Mouse (Mus musculus) hindbrain, embryonic 16.5 days (tissue): Measurements from ENCODE around the gene Fkbp14. TPM values are rescaled to one million over a fixed set of nuclear protein-coding genes. Genes with fewer than 3 reads are reported as not detected.

Source experiments
- ATAC-seq: fragments of 200-750 bp; cut with Nextera tagmentation; 2 replicates; pipeline ENCODE4 v1.8.0; 2017; ENCODE audit warnings: moderate TSS enrichment, moderate library complexity
- H3K27ac ChIP-seq: fragments of 300-500 bp; sonication (generic); 2 replicates; pipeline ENCODE4 v1.5.1; 2014; ENCODE audit warnings: low read depth, mild to moderate bottlenecking, control low read depth, low read length, moderate library complexity
- H3K27me3 ChIP-seq: fragments of 300-500 bp; sonication (generic); replicated peaks from 2 replicates; pipeline ENCODE4 v1.6.1; 2014; ENCODE audit warnings: low read length; ENCODE audit not compliant: control insufficient read depth, insufficient read depth
- H3K36me3 ChIP-seq: fragments of 300-500 bp; sonication (generic); 2 replicates; pipeline ENCODE4 v1.6.1; 2014; ENCODE audit warnings: mild to moderate bottlenecking, low read length, moderate library complexity, mixed read lengths; ENCODE audit not compliant: control insufficient read depth, insufficient read depth
- H3K4me1 ChIP-seq: fragments of 300-500 bp; sonication (generic); 2 replicates; pipeline ENCODE4 v1.6.1; 2014; ENCODE audit warnings: low read depth, low read length; ENCODE audit not compliant: control insufficient read depth, insufficient read depth
- H3K4me2 ChIP-seq: fragments of 300-500 bp; sonication (generic); 2 replicates; pipeline ENCODE4 v1.6.1; 2014; ENCODE audit warnings: mild to moderate bottlenecking, low read length, control low read depth, moderate library complexity
- H3K4me3 ChIP-seq: fragments of 300-500 bp; sonication (generic); 2 replicates; pipeline ENCODE4 v1.5.1; 2014; ENCODE audit warnings: mild to moderate bottlenecking, low read length, control low read depth, moderate library complexity
- H3K9ac ChIP-seq: fragments of 300-500 bp; sonication (generic); 2 replicates; pipeline ENCODE4 v1.6.1; 2014; ENCODE audit warnings: low read depth, mild to moderate bottlenecking, control low read depth, low read length, moderate library complexity
- H3K9me3 ChIP-seq: fragments of 300-500 bp; sonication (generic); 2 replicates; pipeline ENCODE4 v1.6.1; 2014; ENCODE audit warnings: mild to moderate bottlenecking, low read length, moderate library complexity; ENCODE audit not compliant: control insufficient read depth
- WGBS: fragments of 180-500 bp; shearing (Covaris S2); extraction: QIAGEN DNeasy Blood & Tissue Kit; methylation state at CpG from one replicate; pipeline ENCODE4 v1.1.7; 2014; 5-methylcytosine and 5-hydroxymethylcytosine counted together
- polyA plus RNA-seq: library from polyadenylated mRNA; unstranded; fragments of >200 nt; fragmentation: Nextera tagmentation; extraction: Ambion mirVana; gene quantifications from 2 replicates; pipeline ENCODE4 v1.2.1, GENCODE M21; 2015

Gene Fkbp14
- polyA plus RNA-seq, 1 experiment from 2014 or later, result 8.0 TPM

DNA sequence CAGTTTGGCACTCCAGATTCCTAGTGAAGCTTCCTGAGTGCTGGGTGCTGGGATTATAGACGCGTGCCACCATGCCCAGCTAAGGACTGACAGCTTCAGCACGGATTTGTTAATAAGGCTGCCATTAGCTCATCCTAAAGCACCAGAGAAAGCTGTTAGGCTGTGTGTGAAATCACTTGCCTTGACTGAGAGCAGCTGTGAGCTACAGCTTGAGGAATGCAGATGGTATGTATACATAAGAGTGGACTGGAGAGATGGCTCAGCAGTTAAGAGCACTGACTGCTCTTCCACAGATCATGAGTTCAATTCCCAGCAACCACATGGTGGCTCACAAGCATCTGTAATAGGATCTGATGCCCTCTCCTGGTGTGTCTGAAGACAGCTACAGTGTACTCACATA, 20.3 kb upstream of the Fkbp14 start:
- no peak overlapping the region for H3K27ac ChIP-seq
- no peaks in the 10 kb centered on the region for H3K4me1 ChIP-seq
- WGBS, result 89% methylated on average over 3 of the region's 3 CpGs
- no peaks in the 10 kb centered on the region for H3K9me3 ChIP-seq
- no peak overlapping the region for H3K9ac ChIP-seq
- peaks cover 8% of the 10 kb centered on the region; the same call in 1 of the 2 replicates for H3K36me3 ChIP-seq
- H3K27me3 ChIP-seq, result no peaks in the 10 kb centered on the region
- H3K4me2 ChIP-seq, result no peak overlapping the region
- ATAC-seq, result no peak
- H3K4me3 ChIP-seq, result no peak overlapping the region

DNA sequence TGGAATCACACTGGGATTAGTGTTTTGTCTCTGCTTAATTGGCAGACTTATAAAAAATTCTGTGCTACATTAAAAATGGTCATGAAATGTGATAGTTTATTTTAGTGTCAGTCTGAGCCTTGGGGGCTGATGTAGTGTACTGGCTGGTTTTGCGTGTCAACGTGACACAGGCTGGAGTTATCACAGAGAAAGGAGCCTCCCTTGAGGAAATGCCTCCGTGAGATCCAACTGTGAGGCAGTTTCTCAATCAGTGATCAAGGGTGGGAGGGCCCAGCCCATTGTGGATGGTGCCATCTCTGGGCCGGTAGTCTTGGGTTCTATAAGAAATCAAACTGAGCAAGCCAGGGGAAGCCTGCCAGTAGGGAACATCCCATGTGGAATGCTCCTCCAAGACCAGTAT, 9.1 kb upstream of the Fkbp14 start:
- Histone ChIP-seq H3K4me3 (no peak overlapping the region), H3K27ac (no peak overlapping the region), H3K36me3 (no peaks in the 10 kb centered on the region), H3K4me2 (no peak overlapping the region), H3K9ac (no peak overlapping the region), H3K27me3 (no peaks in the 10 kb centered on the region), H3K4me1 (no peaks in the 10 kb centered on the region), H3K9me3 (no peaks in the 10 kb centered on the region)
- ATAC-seq, result no peak
- 50% methylated on average over 4 of the region's 4 CpGs for WGBS

DNA sequence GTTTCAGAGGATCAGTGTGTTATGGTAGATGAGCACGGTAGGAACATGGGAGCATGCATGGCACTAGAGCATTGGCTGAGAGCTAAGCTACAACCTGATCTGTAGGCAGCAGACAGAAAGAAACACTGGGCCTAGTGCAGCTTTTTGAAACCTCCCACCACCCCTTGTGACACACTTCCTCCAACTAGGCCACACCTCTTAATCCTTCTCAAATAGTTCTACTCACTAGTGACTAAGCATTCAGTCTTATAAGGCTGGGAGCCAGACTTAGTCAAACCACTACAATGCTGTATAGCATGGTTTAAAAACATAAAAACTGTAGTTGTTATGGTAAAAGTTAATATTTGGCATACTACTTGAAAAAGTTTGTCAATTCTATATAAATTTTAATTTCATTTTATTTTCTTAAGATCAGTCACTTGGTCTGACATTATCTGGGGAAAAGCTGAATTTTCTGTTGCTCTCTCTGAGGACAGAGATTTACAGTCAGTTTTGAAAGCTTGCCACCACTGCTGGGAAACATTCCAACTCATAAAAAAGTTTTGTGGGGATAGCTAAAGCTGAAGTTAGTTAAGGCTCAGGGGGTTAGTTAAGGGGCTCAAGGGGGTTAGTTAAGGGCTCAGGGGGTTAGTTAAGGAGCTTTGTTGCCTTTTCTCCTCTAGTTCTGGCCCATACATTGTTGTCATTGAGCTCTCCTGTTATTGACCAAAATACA, 7.0 kb upstream of the Fkbp14 start:
- Histone ChIP-seq H3K4me3 (no peak overlapping the region), H3K9me3 (no peaks in the 10 kb centered on the region), H3K4me1 (no peaks in the 10 kb centered on the region), H3K4me2 (no peak overlapping the region), H3K27ac (no peak overlapping the region), H3K9ac (no peak overlapping the region), H3K27me3 (no peaks in the 10 kb centered on the region), H3K36me3 (no peaks in the 10 kb centered on the region)
- 100% methylated on average over 1 of the region's 1 CpGs for WGBS
- ATAC-seq, result no peak

DNA sequence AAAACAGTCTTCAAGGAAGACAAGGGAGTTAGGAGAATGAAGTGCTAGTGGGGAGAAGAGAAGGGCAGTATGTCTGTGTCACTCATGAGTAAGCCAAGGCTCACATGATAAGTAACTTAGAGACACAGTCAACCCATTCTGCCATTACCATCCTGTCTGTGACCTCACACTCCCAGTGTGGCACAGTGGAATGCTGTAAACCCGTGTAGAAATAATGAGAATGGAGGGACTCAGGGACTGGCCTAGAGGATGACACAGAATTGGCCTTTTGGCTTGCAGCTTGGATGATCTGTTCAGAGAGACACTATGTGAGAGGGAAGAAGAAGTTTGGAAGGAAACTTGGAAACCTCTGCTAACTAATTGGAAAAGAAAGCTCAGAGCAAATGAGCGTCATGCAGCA, 5.8 kb upstream of the Fkbp14 start:
- no peak for ATAC-seq
- no peak overlapping the region for H3K9ac ChIP-seq
- WGBS, result 83% methylated on average over 2 of the region's 2 CpGs
- no peak overlapping the region for H3K27ac ChIP-seq
- no peak overlapping the region for H3K4me2 ChIP-seq
- H3K36me3 ChIP-seq, result no peaks in the 10 kb centered on the region
- H3K9me3 ChIP-seq, result no peaks in the 10 kb centered on the region
- H3K27me3 ChIP-seq, result no peaks in the 10 kb centered on the region
- no peak overlapping the region for H3K4me3 ChIP-seq
- no peaks in the 10 kb centered on the region for H3K4me1 ChIP-seq

DNA sequence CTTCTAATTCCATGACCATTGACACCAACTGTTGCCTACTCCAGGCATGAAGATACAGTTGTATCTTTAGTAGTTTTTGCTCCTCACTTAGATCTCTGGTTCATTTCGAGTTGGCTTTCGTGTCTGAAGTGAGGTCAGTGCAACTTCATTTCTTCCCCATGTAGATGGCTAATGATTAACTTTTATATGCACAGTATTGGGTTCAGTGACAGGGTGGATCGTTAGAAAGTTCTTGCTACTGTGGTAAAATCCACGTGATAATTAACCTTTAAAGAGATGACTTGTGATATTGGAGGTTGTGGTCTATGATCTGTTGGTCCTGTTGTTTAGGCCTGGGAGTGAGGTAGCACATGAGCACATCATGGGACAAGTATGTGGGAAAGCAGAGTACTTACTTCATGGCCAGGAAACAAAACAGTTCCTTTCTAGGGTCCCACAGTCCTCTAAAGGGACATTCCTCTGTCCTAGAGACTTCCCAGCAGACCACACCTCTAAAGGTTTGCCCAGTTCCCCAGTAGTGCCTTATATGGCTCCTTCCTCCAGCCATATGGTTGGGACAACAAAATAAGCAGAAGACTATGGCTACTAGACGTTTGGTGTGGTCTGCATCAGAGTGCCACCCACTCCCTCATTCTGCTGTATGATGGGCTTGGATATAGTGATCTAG, 3.7 kb upstream of the Fkbp14 start:
- WGBS, result 81% methylated on average over 5 of the region's 5 CpGs
- H3K4me3 ChIP-seq, result no peak overlapping the region
- no peak overlapping the region for H3K9ac ChIP-seq
- no peaks in the 10 kb centered on the region for H3K36me3 ChIP-seq
- no peaks in the 10 kb centered on the region for H3K27me3 ChIP-seq
- H3K9me3 ChIP-seq, result no peaks in the 10 kb centered on the region
- H3K4me1 ChIP-seq, result peaks cover 13% of the 10 kb centered on the region
- no peak overlapping the region for H3K27ac ChIP-seq
- no peak overlapping the region for H3K4me2 ChIP-seq
- ATAC-seq, result no peak

DNA sequence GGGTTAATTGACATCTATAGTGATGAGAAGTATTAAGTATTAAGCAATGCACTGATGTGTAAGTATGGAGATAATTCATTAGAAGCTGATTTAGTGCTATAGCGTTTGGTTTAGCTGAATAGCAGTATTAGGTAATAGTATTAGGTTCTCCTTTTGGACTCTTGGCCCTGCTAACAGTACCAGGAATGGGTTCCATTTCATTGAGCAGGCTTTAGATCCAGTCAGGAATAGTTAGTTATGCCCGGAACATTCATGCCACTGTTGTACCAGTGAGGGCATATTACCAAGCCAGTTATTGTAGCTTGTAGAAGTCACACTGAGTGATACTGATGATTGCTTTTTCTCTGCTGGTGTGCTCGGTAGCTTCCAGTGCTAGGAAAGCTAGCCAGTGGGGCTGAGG, 603 bp upstream of the Fkbp14 start:
- H3K36me3 ChIP-seq, result no peaks in the 10 kb centered on the region
- H3K9ac ChIP-seq, result no peak overlapping the region
- no peaks in the 10 kb centered on the region for H3K9me3 ChIP-seq
- no peak overlapping the region for H3K27ac ChIP-seq
- peaks cover 20% of the 10 kb centered on the region for H3K4me1 ChIP-seq
- ATAC-seq, result no peak
- no peak overlapping the region for H3K4me2 ChIP-seq
- 83% methylated on average over 3 of the region's 3 CpGs for WGBS
- H3K27me3 ChIP-seq, result no peaks in the 10 kb centered on the region
- no peak overlapping the region for H3K4me3 ChIP-seq

DNA sequence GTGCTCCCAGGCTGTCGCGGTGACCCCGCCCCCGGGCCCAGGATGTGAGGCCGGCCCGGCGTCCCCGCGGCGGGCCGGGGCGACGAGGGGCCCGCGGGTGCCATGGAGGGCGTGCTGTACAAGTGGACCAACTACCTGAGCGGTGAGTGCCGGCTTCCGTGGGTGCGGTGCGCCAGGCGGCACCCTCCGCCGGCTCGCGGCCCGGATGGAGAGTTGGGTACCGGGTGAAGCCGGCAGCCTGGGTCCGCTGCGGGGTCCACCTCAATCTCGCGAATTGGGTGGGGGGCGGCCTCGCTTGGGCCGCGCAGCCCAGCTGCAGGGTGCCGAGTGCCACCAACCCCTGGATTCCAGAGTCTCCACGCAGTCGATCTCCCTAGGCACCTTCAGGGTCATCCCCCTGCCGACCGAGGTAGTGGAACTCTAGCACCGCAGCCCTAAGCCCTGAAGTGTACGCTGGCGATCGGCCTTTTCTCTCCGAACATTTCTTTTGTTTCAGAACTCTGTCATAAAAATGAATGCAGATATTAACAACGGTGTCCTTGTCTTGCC, 1.7 kb downstream of the Fkbp14 start:
- H3K4me3 ChIP-seq, result peak overlapping the region; percentile 72
- no peak for ATAC-seq
- H3K27me3 ChIP-seq, result no peaks in the 10 kb centered on the region
- peak overlapping the region; percentile 78 for H3K27ac ChIP-seq
- H3K9ac ChIP-seq, result peak overlapping the region; percentile 86
- under 1% methylated on average over 47 of the region's 48 CpGs for WGBS
- H3K4me1 ChIP-seq, result peaks cover 23% of the 10 kb centered on the region
- peak overlapping the region; percentile 72 for H3K4me2 ChIP-seq
- H3K9me3 ChIP-seq, result no peaks in the 10 kb centered on the region
- H3K36me3 ChIP-seq, result no peaks in the 10 kb centered on the region

DNA sequence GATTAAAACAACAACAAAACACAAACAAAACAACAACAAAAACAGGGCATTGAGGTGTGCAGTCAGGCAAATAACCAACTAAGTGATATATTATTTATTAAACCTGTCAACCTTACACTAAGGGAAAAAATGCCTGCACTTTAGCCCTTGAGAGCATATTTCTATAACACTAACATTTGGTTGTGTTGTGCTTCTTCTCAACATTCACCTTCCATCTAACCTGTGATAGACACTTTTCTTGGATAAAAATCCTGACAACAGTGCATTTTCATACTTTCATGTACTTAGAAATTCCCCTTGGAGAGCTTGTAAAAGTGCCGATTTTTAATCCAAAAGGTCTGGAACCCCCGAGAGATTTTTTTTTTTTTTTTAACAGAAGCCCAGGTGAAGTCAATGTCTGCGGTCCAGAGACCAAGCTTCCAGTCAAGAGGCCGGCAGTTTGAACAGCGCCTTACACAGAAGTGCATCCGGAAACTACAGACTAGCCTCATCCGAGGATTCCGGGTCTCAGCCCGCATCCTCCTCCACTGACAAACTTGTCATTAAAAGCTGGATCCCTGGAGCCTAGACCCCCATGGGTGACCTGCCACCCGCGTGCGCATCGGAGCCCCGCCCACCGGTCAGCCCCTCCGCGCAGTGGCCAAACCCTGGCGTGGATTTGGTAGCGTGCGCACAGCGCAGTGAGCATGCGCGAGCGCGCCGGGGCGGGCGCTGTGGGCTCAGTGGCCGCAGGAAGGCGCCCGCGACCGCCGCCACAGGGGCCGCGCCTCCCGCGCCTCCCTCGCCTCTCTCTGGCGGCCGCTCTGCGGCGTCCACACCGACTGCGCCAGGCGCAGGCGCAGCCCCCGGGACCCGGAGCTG, 2.4 kb downstream of the Fkbp14 start, which contains the start of gene Plekha8:
Gene Plekha8, plus strand, starts transcription at position 643 of the 861 bp plus-strand sequence.
- no peaks in the 10 kb centered on the region for H3K27me3 ChIP-seq
- no peaks in the 10 kb centered on the region for H3K9me3 ChIP-seq
- H3K4me2 ChIP-seq, result peak within 1 kb of the TSS; percentile 72
- H3K4me1 ChIP-seq, result peaks cover 23% of the 10 kb centered on the region
- peak within 1 kb of the TSS; percentile 72 for H3K4me3 ChIP-seq
- H3K27ac ChIP-seq, result peak within 1 kb of the TSS; percentile 78
- peak; percentile 94 for ATAC-seq
- H3K9ac ChIP-seq, result peak within 1 kb of the TSS; percentile 86
- H3K36me3 ChIP-seq, result no peaks in the 10 kb centered on the region
- WGBS, result under 1% methylated on average over 47 of the region's 49 CpGs
